Mouse (Mus musculus) bone marrow macrophage, adult 2 months (primary cell): ENCODE data around the gene Gpr171.

Source experiments
- CTCF ChIP-seq: IDR thresholded peaks from 2 replicates; pipeline ENCODE4 v1.5.1; 2012; ENCODE audit warnings: low read depth, mild to moderate bottlenecking, low read length, moderate library complexity
- POLR2A ChIP-seq: IDR thresholded peaks from 2 replicates; pipeline ENCODE4 v1.6.1; 2012; ENCODE audit warnings: mild to moderate bottlenecking, low read depth, low read length, borderline replicate concordance

GRCm38 (mm10) chr3:59135911-59136653 is 34.5 kb upstream of the Gpr171 start:
- no peak for TF ChIP-seq POLR2A
- no peak for TF ChIP-seq CTCF
